Mouse (Mus musculus) heart, postnatal 0 days (tissue): ENCODE results near the gene Ano10. TPM values are rescaled to one million over a fixed set of nuclear protein-coding genes. Genes with fewer than 3 reads are reported as not detected.
A peak's percentile ranks its signal among the peaks of the same experiment; 100 is the strongest.

Source experiments
- ATAC-seq: fragments of 200-750 bp; cut with Nextera tagmentation; 2 replicates; pipeline ENCODE4 v1.8.0; 2017; ENCODE audit warnings: low read depth, moderate number of reproducible peaks, moderate library complexity; ENCODE audit not compliant: insufficient read depth
- DNase-seq: peaks from one replicate; pipeline ENCODE4 v3.0.0-alpha.2; 2016; ENCODE audit warnings: low spot score
- H3K27ac ChIP-seq: fragments of 300-500 bp; sonication (generic); 2 replicates; pipeline ENCODE4 v1.5.1; 2014; ENCODE audit warnings: low read depth, mild to moderate bottlenecking
- H3K27me3 ChIP-seq: fragments of 300-500 bp; sonication (generic); 2 replicates; pipeline ENCODE4 v1.6.1; 2014; ENCODE audit warnings: low read length, mixed read lengths; ENCODE audit not compliant: control insufficient read depth, insufficient read depth
- H3K36me3 ChIP-seq: fragments of 300-500 bp; sonication (generic); replicated peaks from 2 replicates; pipeline ENCODE4 v1.6.1; 2014; ENCODE audit warnings: low read length, mixed read lengths; ENCODE audit not compliant: control insufficient read depth, insufficient read depth
- H3K4me1 ChIP-seq: fragments of 300-500 bp; sonication (generic); 2 replicates; pipeline ENCODE4 v1.6.1; 2014; ENCODE audit warnings: antibody characterized with exemption; ENCODE audit not compliant: control insufficient read depth, insufficient read depth
- H3K4me2 ChIP-seq: fragments of 300-500 bp; sonication (generic); 2 replicates; pipeline ENCODE4 v1.6.1; 2014; ENCODE audit warnings: low read depth, mild to moderate bottlenecking, low read length, moderate library complexity
- H3K4me3 ChIP-seq: fragments of 300-500 bp; sonication (generic); 2 replicates; pipeline ENCODE4 v1.5.1; 2014; ENCODE audit warnings: low read depth, low read length
- H3K9ac ChIP-seq: fragments of 300-500 bp; sonication (generic); replicated peaks from 2 replicates; pipeline ENCODE4 v1.6.1; 2014; ENCODE audit warnings: low read depth, low read length, mixed read lengths
- H3K9me3 ChIP-seq: fragments of 300-500 bp; sonication (generic); replicated peaks from 2 replicates; pipeline ENCODE4 v1.6.1; 2016; ENCODE audit warnings: low read length; ENCODE audit not compliant: control insufficient read depth
- CTCF ChIP-seq: IDR thresholded peaks from 2 replicates; pipeline ENCODE4 v1.5.1; 2016; ENCODE audit warnings: antibody characterized with exemption, control low read depth, low read depth
- EP300 ChIP-seq: IDR thresholded peaks from 2 replicates; pipeline ENCODE4 v1.6.1; 2016; ENCODE audit warnings: antibody characterized with exemption, low read depth
- WGBS: fragments of 180-500 bp; shearing (Covaris S2); extraction: QIAGEN DNeasy Blood & Tissue Kit; methylation state at CpG from one replicate; pipeline ENCODE4 v1.1.7; 2014; 5-methylcytosine and 5-hydroxymethylcytosine counted together
- polyA plus RNA-seq: library from polyadenylated mRNA; unstranded; fragments of >200 nt; fragmentation: Nextera tagmentation; extraction: Ambion mirVana; gene quantifications from 2 replicates; pipeline ENCODE4 v1.2.1, GENCODE M21; 2015
- total RNA-seq: library from RNA; depleted of rRNA; stranded (reverse); fragments of >200 nt; gene quantifications from 2 replicates; pipeline ENCODE4 v1.2.3, GENCODE M21; 2014; ENCODE audit warnings: low replicate concordance

The Ano10 gene
- total and polyA plus RNA-seq, 2 experiments from 2014 or later = 21.3 to 24.1 TPM

DNA sequence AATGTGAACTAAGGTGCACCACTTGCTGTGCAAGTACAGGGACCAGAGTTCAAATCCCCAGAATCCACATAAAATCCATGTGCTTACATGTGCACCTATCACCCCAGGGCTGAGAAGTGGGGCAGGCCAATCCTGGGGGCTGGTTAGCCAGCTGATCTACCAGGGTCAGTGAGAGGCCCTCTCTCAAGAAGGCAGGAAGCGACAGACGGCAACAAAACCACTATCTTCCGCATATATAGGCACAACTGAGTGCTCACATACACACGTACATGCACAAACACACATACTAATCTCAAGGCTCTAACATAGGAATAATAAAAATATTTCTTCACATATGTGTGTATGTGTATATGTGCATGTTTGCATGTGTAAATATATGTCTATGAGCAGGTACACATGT is 67.8 kb downstream of the Ano10 start:
- no peak overlapping the region for H3K4me3 ChIP-seq
- H3K36me3 ChIP-seq = no peaks in the 10 kb centered on the region
- H3K27ac ChIP-seq = no peak overlapping the region
- no peak overlapping the region for H3K9ac ChIP-seq
- 91% methylated on average over 4 of the region's 4 CpGs for WGBS
- no peak overlapping the region for H3K4me2 ChIP-seq
- no peaks in the 10 kb centered on the region for H3K27me3 ChIP-seq
- H3K4me1 ChIP-seq = no peaks in the 10 kb centered on the region; the same call in 1 of the 2 replicates
- TF ChIP-seq EP300 (no peak), CTCF (no peak)
- no peaks in the 10 kb centered on the region for H3K9me3 ChIP-seq
- DNase-seq (no peak), ATAC-seq (no peak)

DNA sequence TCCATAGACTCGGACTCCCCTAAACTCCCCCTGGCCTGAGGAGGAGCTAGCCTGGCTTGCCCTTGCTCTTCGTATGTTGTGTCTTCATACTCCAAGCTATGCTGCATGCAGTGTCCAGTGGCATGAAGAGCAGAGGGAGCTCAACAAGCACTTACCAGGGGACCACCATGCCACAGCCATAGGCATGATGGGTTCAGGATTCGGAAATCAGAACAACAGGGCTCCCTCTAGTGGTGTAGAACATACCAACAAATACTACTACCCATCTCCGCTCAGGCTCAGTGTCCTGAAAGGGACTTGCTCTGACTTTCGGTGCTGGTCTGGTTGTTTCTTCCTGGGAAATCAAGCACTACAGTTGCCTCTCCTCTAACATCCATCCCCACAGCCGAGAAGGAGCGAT is 68.9 kb downstream of the Ano10 start:
- DNase-seq (peak; percentile 40), ATAC-seq (peak; percentile 64; the same call in 1 of the 2 replicates)
- Histone ChIP-seq H3K36me3 (no peaks in the 10 kb centered on the region), H3K27me3 (no peaks in the 10 kb centered on the region), H3K27ac (no peak overlapping the region), H3K9me3 (no peaks in the 10 kb centered on the region), H3K4me2 (no peak overlapping the region), H3K4me1 (no peaks in the 10 kb centered on the region; the same call in 1 of the 2 replicates), H3K4me3 (no peak overlapping the region), H3K9ac (no peak overlapping the region)
- peak; percentile 68 for TF ChIP-seq CTCF
- TF ChIP-seq EP300 = no peak
- WGBS = 53% methylated on average over 7 of the region's 7 CpGs

DNA sequence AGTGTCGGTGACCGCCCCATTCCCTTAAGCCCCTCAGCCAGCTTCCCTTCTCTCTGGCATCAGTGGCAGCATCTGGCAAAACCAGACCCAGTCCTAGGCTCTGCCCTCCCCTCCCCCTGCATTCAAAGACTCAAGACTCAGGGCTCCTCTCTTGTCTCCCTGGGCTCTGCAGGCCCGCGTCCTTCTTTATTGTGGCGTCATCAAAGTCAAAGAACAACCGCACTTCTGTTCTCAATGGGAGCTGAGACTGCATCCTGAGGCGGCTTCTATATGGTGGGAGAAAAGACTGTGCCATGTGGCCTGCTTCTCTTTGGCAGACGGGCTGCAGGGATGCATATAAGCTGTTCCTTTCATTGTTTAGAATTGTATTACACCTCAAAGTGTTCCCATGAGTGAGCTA is 71.2 kb downstream of the Ano10 start:
- TF ChIP-seq EP300 (no peak), CTCF (no peak)
- H3K27me3 ChIP-seq = no peaks in the 10 kb centered on the region
- ATAC-seq = no peak
- H3K27ac ChIP-seq = no peak overlapping the region; the same call in 1 of the 2 replicates
- H3K4me3 ChIP-seq = no peak overlapping the region
- no peaks in the 10 kb centered on the region for H3K36me3 ChIP-seq
- DNase-seq = no peak
- H3K4me2 ChIP-seq = no peak overlapping the region
- 63% methylated on average over 8 of the region's 8 CpGs for WGBS
- no peak overlapping the region for H3K9ac ChIP-seq
- H3K4me1 ChIP-seq = no peaks in the 10 kb centered on the region; the same call in 1 of the 2 replicates
- H3K9me3 ChIP-seq = no peaks in the 10 kb centered on the region

DNA sequence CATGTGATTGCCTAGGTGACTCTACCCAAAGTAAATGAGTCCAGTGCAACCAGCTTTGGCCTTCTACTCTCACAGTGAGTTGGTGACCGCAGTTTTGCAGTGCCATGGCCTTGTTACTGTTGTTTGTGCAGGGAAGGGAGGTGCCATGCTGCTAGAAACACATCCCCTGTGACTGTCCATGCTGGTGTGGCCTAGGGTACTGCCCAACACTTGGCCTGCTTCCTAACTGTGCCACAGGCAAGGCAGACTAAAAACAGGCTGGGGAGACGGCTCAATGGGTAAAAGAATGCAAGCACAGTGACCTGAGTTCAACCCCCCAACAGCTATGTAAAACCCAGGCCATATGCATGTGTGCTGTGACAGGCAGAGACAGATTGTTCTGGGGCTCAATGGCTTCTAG is 74.3 kb downstream of the Ano10 start:
- no peak for DNase-seq
- H3K27ac ChIP-seq = no peak overlapping the region
- 61% methylated on average over 2 of the region's 2 CpGs for WGBS
- H3K27me3 ChIP-seq = no peaks in the 10 kb centered on the region
- TF ChIP-seq EP300 (no peak), CTCF (no peak)
- no peaks in the 10 kb centered on the region for H3K36me3 ChIP-seq
- H3K4me3 ChIP-seq = no peak overlapping the region
- H3K9ac ChIP-seq = no peak overlapping the region
- ATAC-seq = no peak
- H3K4me1 ChIP-seq = peaks cover 10% of the 10 kb centered on the region
- H3K9me3 ChIP-seq = no peaks in the 10 kb centered on the region
- H3K4me2 ChIP-seq = no peak overlapping the region

DNA sequence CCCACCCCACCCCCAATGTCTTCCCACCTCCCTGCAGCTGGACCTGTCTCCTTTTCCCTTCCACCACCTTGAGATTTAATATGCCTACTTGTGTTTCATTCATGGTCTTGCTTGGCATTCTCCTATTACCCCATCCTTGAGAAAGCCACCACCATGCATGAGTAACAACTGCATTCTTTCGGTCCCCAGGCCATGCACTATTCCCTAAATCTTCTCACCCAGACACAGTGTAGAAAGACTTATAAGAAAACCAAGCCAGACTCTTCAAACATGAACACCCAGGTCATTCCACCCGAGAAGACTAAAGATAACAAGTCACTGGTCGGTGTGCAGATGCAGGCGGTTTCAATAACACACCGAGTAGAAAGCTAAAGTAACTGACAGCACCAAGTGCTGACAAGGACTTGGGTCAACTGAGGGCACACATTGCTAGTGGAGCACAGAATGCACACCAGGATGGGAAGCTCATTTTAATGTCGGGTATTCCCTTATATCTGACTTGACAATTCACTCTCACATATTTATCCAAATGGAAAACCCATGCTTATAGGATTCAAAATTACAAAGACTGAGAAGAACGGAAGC is 77.2 kb downstream of the Ano10 start:
- Histone ChIP-seq H3K9ac (no peak overlapping the region), H3K27ac (no peak overlapping the region), H3K4me1 (peaks cover 10% of the 10 kb centered on the region; the same call in 1 of the 2 replicates), H3K36me3 (no peaks in the 10 kb centered on the region), H3K27me3 (no peaks in the 10 kb centered on the region), H3K4me3 (no peak overlapping the region), H3K4me2 (no peak overlapping the region), H3K9me3 (no peaks in the 10 kb centered on the region)
- TF ChIP-seq CTCF = no peak
- TF ChIP-seq EP300 = no peak
- ATAC-seq = no peak
- no peak for DNase-seq
- 49% methylated on average over 7 of the region's 7 CpGs for WGBS

DNA sequence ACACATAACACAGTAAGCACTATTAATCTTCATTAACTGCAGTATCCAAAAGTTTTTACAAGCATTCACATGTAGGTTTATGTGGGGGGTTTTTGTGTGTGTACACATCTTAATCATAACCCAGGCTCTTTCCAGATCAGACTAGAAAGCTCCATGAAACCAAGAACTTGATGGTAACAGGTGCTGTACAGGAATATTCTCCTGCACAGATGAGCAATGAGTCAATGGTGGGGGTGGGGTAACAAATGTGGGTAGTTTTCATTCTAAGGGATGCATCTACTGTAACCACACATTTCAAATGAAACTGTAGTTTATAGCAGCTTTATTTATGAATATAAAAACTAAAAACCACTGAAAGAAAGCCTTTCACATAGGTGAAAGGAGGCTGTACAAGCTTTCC is 79.1 kb downstream of the Ano10 start:
- Histone ChIP-seq H3K27ac (no peak overlapping the region), H3K4me1 (peaks cover 10% of the 10 kb centered on the region; the same call in 1 of the 2 replicates), H3K9ac (no peak overlapping the region), H3K27me3 (no peaks in the 10 kb centered on the region), H3K4me3 (no peak overlapping the region), H3K4me2 (no peak overlapping the region), H3K9me3 (no peaks in the 10 kb centered on the region), H3K36me3 (no peaks in the 10 kb centered on the region)
- TF ChIP-seq EP300 = no peak
- TF ChIP-seq CTCF = no peak
- no peak for DNase-seq
- ATAC-seq = no peak
